Mouse (Mus musculus): ENCODE data around the gene Itgb1. TPM values are rescaled to one million over a fixed set of nuclear protein-coding genes. Genes with fewer than 3 reads are reported as not detected.
A peak's percentile ranks its signal among the peaks of the same experiment; 100 is the strongest.

Gene Itgb1
- 84.4 and 86.8 TPM in 2 replicates for polyA plus RNA-seq (2015; fragmentation: Nextera tagmentation; extraction: Ambion mirVana)

DNA sequence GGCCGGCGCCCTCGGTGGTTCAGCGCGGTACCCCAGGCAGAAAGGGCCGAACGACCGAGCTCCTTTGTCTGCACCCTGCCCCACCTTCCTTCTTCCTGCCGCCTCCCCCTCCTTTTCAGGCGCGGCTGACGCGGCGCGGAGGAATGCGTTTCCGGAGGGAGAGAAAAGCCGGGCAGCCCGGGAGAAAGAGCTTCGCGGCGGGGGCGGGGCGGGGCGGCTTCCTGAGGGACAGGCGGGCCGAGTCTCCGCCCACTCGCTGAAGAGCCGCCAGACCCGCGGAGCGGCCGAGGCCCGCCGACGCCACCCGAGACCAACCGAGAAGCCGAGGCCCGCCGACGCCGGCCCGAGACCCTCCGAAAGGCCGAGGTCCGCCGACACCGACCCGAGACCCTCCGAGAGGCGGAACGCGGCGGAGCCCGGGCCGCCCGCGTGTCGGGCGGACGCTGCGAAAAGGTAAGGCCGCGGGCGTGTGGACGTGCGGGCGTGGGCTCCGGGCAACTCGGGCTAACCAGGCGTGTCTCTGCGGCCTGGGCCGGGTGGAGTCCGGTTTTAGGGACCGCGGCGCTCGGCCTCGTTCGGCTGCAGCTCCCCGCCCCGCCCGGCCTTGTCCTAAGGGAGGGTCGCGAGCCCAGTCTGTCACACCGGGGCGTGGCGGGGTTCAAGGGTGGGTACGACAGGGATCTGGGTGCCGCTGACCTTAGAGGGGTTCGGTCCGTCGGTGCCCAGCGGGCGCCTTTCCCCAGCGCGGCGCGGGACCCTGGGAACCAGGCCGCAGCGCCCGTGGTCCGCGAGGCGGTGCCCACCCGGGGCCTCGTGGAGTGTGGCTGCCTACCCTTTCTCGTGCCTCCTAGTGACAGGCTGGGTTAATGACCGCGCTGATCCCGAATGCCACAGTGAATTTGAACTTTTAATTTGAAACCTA is at the start of gene Itgb1:
Gene Itgb1, plus strand, starts transcription at position 148 of the 922 bp plus-strand sequence.
- H3K27ac ChIP-seq: peak within 1 kb of the TSS; percentile 98
- under 1% methylated on average over 91 of the region's 113 CpGs for WGBS
- H3K27me3 ChIP-seq: no peaks in the 10 kb centered on the region
- H3K9ac ChIP-seq: peak within 1 kb of the TSS; percentile 97
- peaks cover 33% of the 10 kb centered on the region for H3K4me1 ChIP-seq
- H3K4me2 ChIP-seq: peak within 1 kb of the TSS; percentile 75
- H3K4me3 ChIP-seq: peak within 1 kb of the TSS; percentile 86
- no peaks in the 10 kb centered on the region for H3K36me3 ChIP-seq (ENCODE audit: poor library complexity, severe bottlenecking)
- no peaks in the 10 kb centered on the region for H3K9me3 ChIP-seq (replicated peaks)
- peak; percentile 96 for ATAC-seq

DNA sequence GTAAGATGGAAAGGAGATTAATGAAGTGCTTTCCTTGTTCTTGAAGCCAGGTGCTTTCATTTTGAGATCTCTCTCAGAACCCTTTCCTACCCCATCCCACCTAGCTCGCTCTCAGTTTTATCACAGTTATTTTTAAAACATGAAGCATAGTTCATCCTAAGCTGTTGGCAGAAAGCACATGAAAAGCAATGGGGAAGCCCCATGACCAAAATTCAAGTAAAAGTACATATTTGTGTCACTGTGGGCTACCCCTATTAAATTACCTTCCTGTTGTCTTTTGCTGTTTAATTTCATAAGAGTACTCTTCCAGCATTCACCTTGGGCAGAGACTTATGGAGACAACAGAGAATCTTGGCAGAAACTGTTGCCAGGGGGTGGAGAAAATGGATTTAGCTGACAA is 42.4 kb upstream of the Itgb1 start:
- Histone ChIP-seq H3K4me2 (no peak overlapping the region), H3K27ac (no peak overlapping the region), H3K27me3 (no peaks in the 10 kb centered on the region), H3K4me3 (no peak overlapping the region), H3K4me1 (no peaks in the 10 kb centered on the region), H3K9me3 (replicated peaks) (no peaks in the 10 kb centered on the region), H3K9ac (no peak overlapping the region), H3K36me3 (ENCODE audit: poor library complexity, severe bottlenecking) (no peaks in the 10 kb centered on the region)
- ATAC-seq: no peak
- 91% methylated on average over 1 of the region's 1 CpGs for WGBS

DNA sequence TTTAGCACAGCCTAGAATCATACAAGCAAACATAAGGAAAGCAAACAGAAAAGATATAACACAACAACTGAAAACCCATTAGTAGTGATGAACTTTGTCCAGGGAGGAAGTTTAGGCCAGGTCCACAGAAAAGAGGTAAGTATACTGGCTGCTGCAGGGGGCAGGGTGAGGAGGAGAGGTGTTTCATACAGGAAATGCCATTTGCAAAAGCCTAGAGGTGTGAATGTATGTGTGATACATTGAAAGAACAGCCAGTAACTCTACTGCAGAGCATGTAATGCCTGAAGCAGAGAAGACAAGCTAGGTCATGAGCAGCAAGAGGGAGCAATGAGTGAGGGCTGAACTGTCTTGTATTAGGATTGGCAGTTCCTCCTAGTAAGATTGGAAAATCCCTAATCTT is 40.0 kb upstream of the Itgb1 start:
- no peak for ATAC-seq
- H3K9me3 ChIP-seq (replicated peaks): no peaks in the 10 kb centered on the region
- H3K9ac ChIP-seq: no peak overlapping the region

DNA sequence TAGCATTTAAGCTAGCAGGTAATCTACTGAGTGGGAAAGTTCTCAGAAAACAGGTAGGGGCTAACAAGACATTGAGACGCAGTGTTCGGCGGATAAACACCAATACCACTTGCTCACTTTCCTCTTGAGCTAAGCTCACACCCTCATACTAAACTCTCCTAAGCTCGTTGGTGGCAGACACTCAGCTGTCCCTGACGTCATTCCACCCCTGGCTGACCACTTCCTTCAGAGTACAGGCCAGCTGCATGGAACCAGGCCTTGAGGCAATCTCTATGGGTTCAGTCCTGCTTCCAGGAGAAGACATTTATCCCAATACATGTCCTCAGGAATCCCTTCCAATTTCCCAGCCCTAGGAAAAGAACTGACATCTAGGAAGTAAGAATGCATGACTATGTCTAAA is 39.0 kb upstream of the Itgb1 start:
- WGBS: 90% methylated on average over 5 of the region's 5 CpGs
- ATAC-seq: no peak

More for the DNA sequence above, 40.0 kb upstream of the Itgb1 start:
- H3K27me3 ChIP-seq: no peaks in the 10 kb centered on the region
- no peak overlapping the region for H3K4me3 ChIP-seq
- no peak overlapping the region for H3K27ac ChIP-seq
- no peaks in the 10 kb centered on the region for H3K4me1 ChIP-seq
- H3K4me2 ChIP-seq: no peak overlapping the region
- no peaks in the 10 kb centered on the region for H3K36me3 ChIP-seq (ENCODE audit: poor library complexity, severe bottlenecking)

DNA sequence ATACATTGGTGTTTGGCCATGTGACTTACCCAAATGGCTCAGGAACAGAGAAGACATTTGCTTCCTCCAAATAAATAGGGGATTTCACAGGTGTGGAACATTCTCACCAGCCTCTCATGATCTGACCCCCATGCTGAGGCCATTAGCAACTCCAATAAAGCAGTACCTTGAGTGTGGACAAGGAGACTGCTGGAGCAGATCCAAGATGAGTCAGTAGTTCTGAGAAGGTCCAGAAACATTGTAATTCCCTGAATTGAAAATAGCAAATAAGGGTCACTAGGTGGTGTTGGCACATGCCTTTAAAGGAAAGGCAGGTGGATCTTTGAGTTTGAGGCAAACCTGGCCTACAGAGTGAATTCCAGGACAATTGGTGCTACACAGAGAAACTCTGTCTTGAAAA is 37.4 kb upstream of the Itgb1 start:
- Histone ChIP-seq H3K4me2 (no peak overlapping the region), H3K27me3 (no peaks in the 10 kb centered on the region), H3K36me3 (ENCODE audit: poor library complexity, severe bottlenecking) (no peaks in the 10 kb centered on the region), H3K9me3 (replicated peaks) (no peaks in the 10 kb centered on the region), H3K27ac (no peak overlapping the region), H3K9ac (no peak overlapping the region), H3K4me3 (no peak overlapping the region), H3K4me1 (no peaks in the 10 kb centered on the region)
- ATAC-seq: no peak

More for the DNA sequence above, 39.0 kb upstream of the Itgb1 start:
- H3K9me3 ChIP-seq (replicated peaks): no peaks in the 10 kb centered on the region
- H3K4me1 ChIP-seq: no peaks in the 10 kb centered on the region
- no peak overlapping the region for H3K9ac ChIP-seq
- H3K4me2 ChIP-seq: no peak overlapping the region
- H3K4me3 ChIP-seq: no peak overlapping the region
- H3K36me3 ChIP-seq (ENCODE audit: poor library complexity, severe bottlenecking): no peaks in the 10 kb centered on the region
- H3K27ac ChIP-seq: no peak overlapping the region
- H3K27me3 ChIP-seq: no peaks in the 10 kb centered on the region

GRCm38 (mm10) chr8:128650331-128650855 is 35.1 kb upstream of the Itgb1 start:
- no peak overlapping the region for H3K4me3 ChIP-seq
- no peaks in the 10 kb centered on the region for H3K9me3 ChIP-seq (replicated peaks)
- H3K27ac ChIP-seq: no peak overlapping the region
- 92% methylated on average over 2 of the region's 2 CpGs for WGBS
- no peak overlapping the region for H3K4me2 ChIP-seq
- no peaks in the 10 kb centered on the region for H3K27me3 ChIP-seq
- H3K9ac ChIP-seq: no peak overlapping the region
- H3K36me3 ChIP-seq (ENCODE audit: poor library complexity, severe bottlenecking): no peaks in the 10 kb centered on the region
- no peak for ATAC-seq
- peaks cover 9% of the 10 kb centered on the region for H3K4me1 ChIP-seq

DNA sequence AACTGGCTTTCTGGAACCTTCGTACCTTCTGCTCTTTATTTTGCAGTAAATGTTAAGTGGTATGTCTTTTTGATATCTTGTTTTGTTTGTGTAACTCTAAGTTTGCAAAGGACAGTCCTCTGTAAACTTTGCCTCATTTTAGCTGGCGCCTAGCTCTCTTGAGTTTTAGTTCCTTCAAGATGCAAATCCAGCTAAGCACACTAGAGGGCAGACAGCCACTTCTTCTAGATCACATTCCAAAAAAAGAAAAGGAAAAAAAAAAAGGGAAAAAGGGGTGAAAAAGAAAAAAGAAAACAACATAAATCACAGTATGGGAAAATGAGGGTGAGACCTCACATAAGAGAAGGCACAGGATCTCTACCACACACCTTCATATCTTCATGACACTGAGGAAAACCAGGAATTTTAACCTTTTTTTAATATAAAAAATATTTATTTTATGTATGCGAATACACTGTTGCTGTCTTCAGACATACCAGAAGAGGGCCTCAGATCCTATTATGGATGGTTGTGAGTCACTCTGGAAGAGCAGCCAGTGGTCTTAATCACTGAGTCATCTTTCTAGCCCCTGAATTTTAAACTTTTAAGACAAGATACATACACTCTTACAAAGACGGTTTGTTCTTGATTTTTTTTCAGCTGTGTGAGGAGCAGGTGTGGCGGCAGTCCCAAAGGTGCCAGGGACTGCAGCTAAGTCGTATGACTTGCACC is 32.9 kb upstream of the Itgb1 start:
- no peak overlapping the region for H3K4me2 ChIP-seq
- no peak for ATAC-seq

GRCm38 (mm10) chr8:128653642-128654364 is 31.7 kb upstream of the Itgb1 start:
- Histone ChIP-seq H3K9me3 (replicated peaks) (peaks cover 8% of the 10 kb centered on the region), H3K27me3 (no peaks in the 10 kb centered on the region), H3K27ac (no peak overlapping the region), H3K4me1 (peaks cover 9% of the 10 kb centered on the region), H3K9ac (no peak overlapping the region), H3K4me2 (peak overlapping the region; percentile 62), H3K4me3 (no peak overlapping the region), H3K36me3 (ENCODE audit: poor library complexity, severe bottlenecking) (no peaks in the 10 kb centered on the region)
- WGBS: 30% methylated on average over 5 of the region's 5 CpGs
- no peak for ATAC-seq

More for the DNA sequence above, 32.9 kb upstream of the Itgb1 start:
- Histone ChIP-seq H3K9ac (no peak overlapping the region), H3K4me3 (no peak overlapping the region), H3K27me3 (no peaks in the 10 kb centered on the region), H3K4me1 (peaks cover 9% of the 10 kb centered on the region), H3K27ac (no peak overlapping the region), H3K9me3 (replicated peaks) (no peaks in the 10 kb centered on the region), H3K36me3 (ENCODE audit: poor library complexity, severe bottlenecking) (no peaks in the 10 kb centered on the region)
- WGBS: 50% methylated on average over 6 of the region's 6 CpGs

DNA sequence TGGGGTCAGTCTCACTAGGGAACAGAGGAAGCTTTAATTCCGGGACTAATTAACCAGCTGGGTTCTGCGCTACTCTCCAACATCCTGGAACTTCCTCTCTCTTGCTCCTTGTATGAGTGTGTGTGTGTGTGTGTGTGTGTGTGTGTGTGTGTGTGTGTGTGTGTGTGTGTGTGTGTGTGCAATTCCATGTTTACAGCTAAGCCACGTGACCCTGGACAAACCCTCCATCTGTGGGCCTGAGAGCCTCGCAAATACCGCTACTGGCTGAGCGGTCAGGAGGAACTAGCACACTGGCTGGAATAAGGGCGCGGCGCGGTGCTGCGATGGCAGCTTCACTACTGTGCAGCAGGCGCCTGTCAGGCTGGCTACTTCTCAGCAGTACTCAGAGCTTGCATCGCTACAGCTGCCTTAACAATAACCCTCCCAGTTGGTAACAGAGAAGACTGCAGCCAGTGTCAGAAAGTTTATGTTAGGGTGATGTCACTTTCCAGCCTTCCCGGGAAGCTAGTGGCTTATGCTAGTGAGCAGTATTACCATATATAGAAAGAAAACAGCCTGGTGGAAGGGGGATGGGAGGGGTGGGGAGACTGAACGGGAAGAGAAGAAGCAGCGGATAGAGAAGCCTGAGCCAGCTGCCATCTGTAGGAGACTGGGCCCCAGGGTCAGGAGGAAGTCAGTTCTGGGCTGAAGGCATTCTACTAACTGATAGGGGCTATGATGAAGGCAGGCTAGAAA is 30.9 kb upstream of the Itgb1 start:
- WGBS: 1% methylated on average over 16 of the region's 16 CpGs
- peaks cover 8% of the 10 kb centered on the region for H3K9me3 ChIP-seq (replicated peaks)

DNA sequence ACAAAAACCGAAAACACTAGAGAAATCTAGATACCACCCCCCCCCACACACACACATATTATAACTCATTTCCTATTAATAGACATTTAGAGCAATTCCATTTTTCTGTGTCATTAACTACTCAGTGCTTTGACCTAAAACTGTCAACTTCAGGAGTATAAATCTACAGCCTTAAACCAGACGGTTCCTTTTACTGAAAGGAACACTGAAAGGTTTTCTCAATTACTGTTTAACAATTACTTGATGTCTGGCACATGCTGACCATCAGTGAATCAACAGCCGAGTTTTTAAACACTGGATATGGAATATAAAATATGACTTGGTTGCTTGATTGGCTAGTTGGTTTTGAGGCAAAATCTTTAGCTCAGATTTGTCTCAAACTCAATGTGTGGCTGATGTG is 23.3 kb upstream of the Itgb1 start:
- 74% methylated on average over 3 of the region's 3 CpGs for WGBS
- H3K27ac ChIP-seq: no peak overlapping the region
- no peak overlapping the region for H3K4me3 ChIP-seq
- H3K4me1 ChIP-seq: no peaks in the 10 kb centered on the region
- no peak overlapping the region for H3K9ac ChIP-seq
- H3K9me3 ChIP-seq (replicated peaks): peaks cover 8% of the 10 kb centered on the region
- no peak for ATAC-seq
- no peaks in the 10 kb centered on the region for H3K27me3 ChIP-seq
- H3K4me2 ChIP-seq: no peak overlapping the region
- no peaks in the 10 kb centered on the region for H3K36me3 ChIP-seq (ENCODE audit: poor library complexity, severe bottlenecking)

More for the DNA sequence above, 30.9 kb upstream of the Itgb1 start:
- peak overlapping the region; percentile 62 for H3K4me2 ChIP-seq
- no peaks in the 10 kb centered on the region for H3K27me3 ChIP-seq
- H3K27ac ChIP-seq: no peak overlapping the region
- ATAC-seq: peak; percentile 86
- H3K4me3 ChIP-seq: peak overlapping the region; percentile 28
- H3K9ac ChIP-seq: peak overlapping the region; percentile 55
- H3K4me1 ChIP-seq: peaks cover 9% of the 10 kb centered on the region
- H3K36me3 ChIP-seq (ENCODE audit: poor library complexity, severe bottlenecking): no peaks in the 10 kb centered on the region

DNA sequence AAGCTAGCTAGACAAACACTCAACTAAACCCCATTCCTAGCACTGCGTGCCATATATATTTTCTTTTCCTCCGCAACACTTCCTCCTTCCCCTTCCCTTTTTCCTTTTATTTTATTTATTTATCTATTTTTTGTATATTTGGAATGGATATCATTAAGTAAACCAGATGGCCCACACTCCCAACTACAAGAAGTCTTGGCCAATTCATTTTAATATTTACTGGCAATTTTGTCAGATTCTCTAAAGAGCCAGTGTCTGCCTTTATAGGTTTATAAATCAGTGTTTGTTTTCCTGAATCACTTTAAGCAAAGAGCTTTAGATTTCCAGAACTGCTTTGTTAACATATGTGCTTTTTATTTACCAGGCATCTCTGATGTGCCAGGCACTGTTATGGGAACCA is 22.8 kb upstream of the Itgb1 start:
- no peaks in the 10 kb centered on the region for H3K4me1 ChIP-seq
- no peaks in the 10 kb centered on the region for H3K36me3 ChIP-seq (ENCODE audit: poor library complexity, severe bottlenecking)
- no peak for ATAC-seq
- no peak overlapping the region for H3K4me2 ChIP-seq
- no peak overlapping the region for H3K9ac ChIP-seq
- H3K4me3 ChIP-seq: no peak overlapping the region
- peaks cover 8% of the 10 kb centered on the region for H3K9me3 ChIP-seq (replicated peaks)
- no peaks in the 10 kb centered on the region for H3K27me3 ChIP-seq
- WGBS: 89% methylated on average over 2 of the region's 2 CpGs
- H3K27ac ChIP-seq: no peak overlapping the region

All from forebrain, embryonic 13.5 days (tissue).